Comparison of ENCODE assay signal across 8 mouse cellular contexts in the genomic region with DNA sequence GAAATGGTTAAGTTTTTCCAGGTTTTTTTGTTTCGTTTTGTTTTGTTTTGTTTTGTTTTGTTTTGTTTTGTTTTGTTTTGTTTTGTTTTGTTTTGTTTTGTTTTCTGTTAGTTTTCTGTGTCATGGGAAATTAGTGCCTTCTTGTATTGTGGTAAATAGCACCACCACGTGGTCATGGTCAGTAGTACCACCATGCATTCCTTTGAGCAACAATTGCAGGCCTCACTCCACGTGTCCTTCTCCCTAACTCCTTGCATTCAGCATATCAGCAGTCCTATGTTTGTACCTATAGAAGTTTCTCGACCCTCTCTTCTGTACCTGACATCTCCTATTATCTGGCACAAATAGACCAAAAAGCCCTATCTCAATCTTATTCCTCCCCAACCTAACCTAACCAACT. TPM values are rescaled to one million over a fixed set of nuclear protein-coding genes. Genes with fewer than 3 reads are reported as not detected.
A peak's percentile ranks its signal among the peaks of the same experiment; 100 is the strongest.
DNase-seq lines count a peak whose midpoint lies in the region; ATAC-seq and TF ChIP-seq lines count a peak whose summit lies in the region.

No protein-coding gene starts in this region.

- no peaks in the 10 kb centered on the region for H3K9me3 ChIP-seq in kidney, embryonic 14.5 days (ENCODE audit: control insufficient read depth, low read length)
- no peaks in the 10 kb centered on the region for H3K9me3 ChIP-seq in midbrain, postnatal 0 days (ENCODE audit: low read length)

- H3K4me2 ChIP-seq in kidney, embryonic 14.5 days (replicated peaks; ENCODE audit: low read depth, low read length) = no peak overlapping the region
- no peak overlapping the region for H3K4me2 ChIP-seq in midbrain, postnatal 0 days (ENCODE audit: low read depth, low read length, poor library complexity, severe bottlenecking)

- no peak overlapping the region for H3K27ac ChIP-seq in kidney, adult 2 months (ENCODE audit: insufficient read depth, low read depth, low read length)
- H3K27ac ChIP-seq in kidney, embryonic 14.5 days (ENCODE audit: low read depth, low read length) = no peak overlapping the region
- no peak overlapping the region for H3K27ac ChIP-seq in midbrain, postnatal 0 days (ENCODE audit: low read depth, low read length)

- TF ChIP-seq POLR2A in kidney, adult 2 months (IDR thresholded peaks at IDR 0.05; ENCODE audit: low read depth, low read length) = no peak

- WGBS in kidney, adult 2 months = 12% methylated on average over 4 of the region's 4 CpGs
- WGBS in kidney, embryonic 14.5 days = 10% methylated on average over 4 of the region's 4 CpGs
- WGBS in midbrain, postnatal 0 days = 13% methylated on average over 4 of the region's 4 CpGs

- no peaks in the 10 kb centered on the region for H3K36me3 ChIP-seq in kidney, adult 2 months (ENCODE audit: control insufficient read depth, insufficient read depth, low read length)
- no peaks in the 10 kb centered on the region for H3K36me3 ChIP-seq in kidney, embryonic 14.5 days (ENCODE audit: control insufficient read depth, insufficient read depth, low read length)
- H3K36me3 ChIP-seq in midbrain, postnatal 0 days (ENCODE audit: insufficient read depth, low read length) = no peaks in the 10 kb centered on the region

- peak; percentile 53 for DNase-seq in kidney, adult 2 months
- DNase-seq in NIH3T3 (ENCODE audit: low read depth) = peak; percentile 84
- peak; percentile 41 to 53 for DNase-seq in cerebellum, postnatal 36 days
- peak; percentile 24 for DNase-seq in left cerebral cortex, adult 11 months (ENCODE audit: low spot score)
- DNase-seq in midbrain, postnatal 0 days (ENCODE audit: low spot score) = peak; percentile 72
- no peak for DNase-seq in T-cell, adult 2 months (ENCODE audit: low spot score)

- H3K4me3 ChIP-seq in kidney, adult 2 months (ENCODE audit: insufficient read depth, low read depth, low read length) = no peak overlapping the region
- no peak overlapping the region for H3K4me3 ChIP-seq in kidney, embryonic 14.5 days (ENCODE audit: low read length)
- no peak overlapping the region for H3K4me3 ChIP-seq in midbrain, postnatal 0 days (ENCODE audit: low read depth, low read length)

- no peak for ATAC-seq in kidney, embryonic 14.5 days (ENCODE audit: low FRiP score, low TSS enrichment)
- ATAC-seq in granulocyte monocyte progenitor cell, adult 5-6 weeks (replicated peaks; ENCODE audit: poor library complexity, severe bottlenecking) = peak; percentile 76
- ATAC-seq in midbrain, postnatal 0 days (ENCODE audit: low FRiP score) = peak; percentile 27; the same call in 1 of the 2 replicates

- H3K27me3 ChIP-seq in kidney, adult 2 months (replicated peaks; ENCODE audit: control insufficient read depth, insufficient read depth, low read length) = no peaks in the 10 kb centered on the region
- H3K27me3 ChIP-seq in kidney, embryonic 14.5 days (ENCODE audit: control insufficient read depth, insufficient read depth, low read length) = no peaks in the 10 kb centered on the region
- H3K27me3 ChIP-seq in midbrain, postnatal 0 days (ENCODE audit: insufficient read depth, low read length) = no peaks in the 10 kb centered on the region

- H3K4me1 ChIP-seq in kidney, adult 2 months (ENCODE audit: control insufficient read depth, insufficient read depth, low read length) = no peaks in the 10 kb centered on the region
- no peaks in the 10 kb centered on the region for H3K4me1 ChIP-seq in kidney, embryonic 14.5 days (ENCODE audit: control insufficient read depth, insufficient read depth, low read length)
- H3K4me1 ChIP-seq in midbrain, postnatal 0 days (ENCODE audit: insufficient read depth, low read length) = no peaks in the 10 kb centered on the region

- TF ChIP-seq CTCF in kidney, adult 2 months (conservative IDR thresholded peaks at IDR 0.05; ENCODE audit: insufficient read depth, insufficient read length, low read depth, low read length) = peak; percentile 72
- peak; percentile 75 for TF ChIP-seq CTCF in midbrain, postnatal 0 days (IDR thresholded peaks at IDR 0.05)

- H3K9ac ChIP-seq in kidney, embryonic 14.5 days (ENCODE audit: low read depth, low read length) = no peak overlapping the region
- H3K9ac ChIP-seq in midbrain, postnatal 0 days (replicated peaks; ENCODE audit: low read length, poor library complexity, severe bottlenecking) = no peak overlapping the region

RNA-seq across cellular contexts. Expression of a gene that starts 2.3 kb away (rescaled TPM):
- polyA plus RNA-seq in kidney, adult 2 months (2012; rRNA removed) = not detected in 2 replicates
- polyA plus RNA-seq in kidney, embryonic 14.5 days (2014; fragmentation: Nextera tagmentation; extraction: Ambion mirVana) = not detected in 2 replicates
- total RNA-seq in granulocyte monocyte progenitor cell, adult 5-6 weeks (2014; fragmentation: Nextera tagmentation) = not detected in 2 replicates
- total RNA-seq in granulocyte monocyte progenitor cell, adult 5-6 weeks (2017) = not detected in 2 replicates
- total RNA-seq in midbrain, postnatal 0 days (2014; rRNA removed) = not detected in 2 replicates
- polyA plus RNA-seq in midbrain, postnatal 0 days (2015; fragmentation: Nextera tagmentation; extraction: Ambion mirVana) = not detected in 2 replicates
